Mouse (Mus musculus) gastrocnemius, postnatal 25 days (tissue): ENCODE data around the gene Cabin1. TPM values are rescaled to one million over a fixed set of nuclear protein-coding genes. Genes with fewer than 3 reads are reported as not detected.

Source experiments
- DNase-seq: peaks from one replicate; pipeline ENCODE4 v3.0.0; 2022
- total RNA-seq, 2 experiments: library from RNA; stranded (reverse); gene quantifications; 1 replicate in 1 of 2; 2 replicates in 1 of 2; pipeline ENCODE4 v1.2.3; 2021

Cabin1 gene
- total RNA-seq, 2 experiments from 2014 or later = 8.3 to 8.8 TPM

- DNase-seq = peak; percentile 74
Measured at GRCm38 (mm10) chr10:75635693-75636055, 128.5 kb downstream of the Cabin1 start.

- DNase-seq = no peak
Measured at GRCm38 (mm10) chr10:75635019-75635692, 129.0 kb downstream of the Cabin1 start.

GRCm38 (mm10) chr10:75634610-75635009 is 129.5 kb downstream of the Cabin1 start:
- no peak for DNase-seq

GRCm38 (mm10) chr10:75633576-75634139 is 130.5 kb downstream of the Cabin1 start:
- DNase-seq = no peak

GRCm38 (mm10) chr10:75633048-75633447 is 131.1 kb downstream of the Cabin1 start:
- DNase-seq = peak; percentile 65

- peak; percentile 87 for DNase-seq
Measured at GRCm38 (mm10) chr10:75632633-75633032, 131.5 kb downstream of the Cabin1 start.

GRCm38 (mm10) chr10:75627490-75627889 is 136.7 kb downstream of the Cabin1 start:
- DNase-seq = peak; percentile 62

GRCm38 (mm10) chr10:75626991-75627390 is 137.2 kb downstream of the Cabin1 start:
- DNase-seq = no peak

- no peak for DNase-seq
Measured at GRCm38 (mm10) chr10:75625920-75626319, 138.2 kb downstream of the Cabin1 start.

- DNase-seq = no peak
Measured at GRCm38 (mm10) chr10:75620818-75621217, 143.3 kb downstream of the Cabin1 start.

GRCm38 (mm10) chr10:75616044-75616443 is 148.1 kb downstream of the Cabin1 start:
- DNase-seq = no peak

- DNase-seq = no peak
Measured at GRCm38 (mm10) chr10:75610486-75610885, 153.7 kb downstream of the Cabin1 start.

GRCm38 (mm10) chr10:75608975-75609374 is 155.2 kb downstream of the Cabin1 start:
- DNase-seq = no peak

GRCm38 (mm10) chr10:75607253-75607652 is 156.9 kb downstream of the Cabin1 start:
- DNase-seq = no peak

- no peak for DNase-seq
Measured at GRCm38 (mm10) chr10:75605162-75605846, 158.8 kb downstream of the Cabin1 start.

GRCm38 (mm10) chr10:75600189-75600730 is 163.9 kb downstream of the Cabin1 start:
- DNase-seq = no peak

Other genes starting within 250 kb of the Cabin1 start
- 10 to 100 TPM; 67.4 to 70.3 TPM for gene Snrpd3, start 246.8 kb downstream of the Cabin1 start, total RNA-seq
- 10 to 100 TPM; 50.4 to 52.1 TPM for gene Gucd1, start 246.4 kb downstream of the Cabin1 start, total RNA-seq
- gene Lrrc75b, start 204.0 kb downstream of the Cabin1 start, total RNA-seq = under 1 TPM; 0.26 to 0.38 TPM
- under 1 TPM in 1 of 2 experiments, not detected in 1; 0.64 TPM for gene Ggt1, start 202.7 kb downstream of the Cabin1 start, total RNA-seq
- 1 to 10 TPM; 4.9 to 5.3 TPM for gene Ggt5, start 175.0 kb downstream of the Cabin1 start, total RNA-seq
- gene Susd2, start 120.3 kb downstream of the Cabin1 start, total RNA-seq = 1 to 10 TPM; 1.3 to 1.8 TPM
- gene Ddt, start 9.1 kb upstream of the Cabin1 start, total RNA-seq = 10 to 100 TPM; 38.0 to 44.6 TPM
- not detected for gene Gm20441, start 16.6 kb upstream of the Cabin1 start, total RNA-seq
- 1 to 10 TPM; 4.0 to 4.7 TPM for gene Gstt3, start 17.1 kb upstream of the Cabin1 start, total RNA-seq
- 1 to 10 TPM; 5.5 to 6.2 TPM for gene Gstt1, start 34.2 kb upstream of the Cabin1 start, total RNA-seq
- gene Gstt4, start 58.2 kb upstream of the Cabin1 start, total RNA-seq = not detected
- 1 to 10 TPM; 3.5 to 6.1 TPM for gene Gstt2, start 73.1 kb upstream of the Cabin1 start, total RNA-seq
- 100 to 1,000 TPM; 141 to 147 TPM for gene Mif, start 95.9 kb upstream of the Cabin1 start, total RNA-seq
- not detected for gene Derl3, start 129.1 kb upstream of the Cabin1 start, total RNA-seq
- 10 to 100 TPM; 14.9 to 15.2 TPM for gene Smarcb1, start 157.3 kb upstream of the Cabin1 start, total RNA-seq
- 1,000 to 10,000 TPM; 1,309 to 1,319 TPM for gene Chchd10, start 168.8 kb upstream of the Cabin1 start, total RNA-seq
- 1 to 10 TPM; 1.7 to 3.3 TPM for gene Mmp11, start 172.2 kb upstream of the Cabin1 start, total RNA-seq
- gene Gm867, start 176.3 kb upstream of the Cabin1 start, total RNA-seq = not detected
- not detected for gene Vpreb3, start 178.7 kb upstream of the Cabin1 start, total RNA-seq
- gene Gm5134, start 190.2 kb upstream of the Cabin1 start, total RNA-seq = not detected